Mouse (Mus musculus) kidney, postnatal 36 days (tissue): ENCODE measurements around the gene Usp17ld.
"Not testable (repeated sequence)": the region's sequence is repeated elsewhere in the genome, so short reads cannot be mapped to it uniquely, and the experiment has no call there.

ENCODE experiments used
- DNase-seq, 2 experiments: peaks; one replicate each; pipeline ENCODE4 v3.0.0; 2021 to 2022; ENCODE audit warnings: mixed read lengths in 2 of 2

Gene Usp17ld

GRCm38 (mm10) chr7:103252405-103252804, at the start of gene Usp17ld:
Gene Usp17ld, minus strand, starts transcription at chr7:103252505.
- not testable (repeated sequence) for DNase-seq

- DNase-seq = no peak
Measured at GRCm38 (mm10) chr7:103216696-103217095, 35.6 kb downstream of the Usp17ld start, which contains the start of gene Olfr594. Gene Olfr594, plus strand, starts transcription at chr7:103216996.

- not testable (repeated sequence) for DNase-seq
Measured at GRCm38 (mm10) chr7:103212050-103212449, 40.3 kb downstream of the Usp17ld start.

GRCm38 (mm10) chr7:103211562-103211961, 40.7 kb downstream of the Usp17ld start, which contains the start of gene Olfr593:
Gene Olfr593, plus strand, starts transcription at chr7:103211862.
- DNase-seq = no peak
